Mouse (Mus musculus): ENCODE results near the gene Cass4. TPM values are rescaled to one million over a fixed set of nuclear protein-coding genes. Genes with fewer than 3 reads are reported as not detected.

Cass4 gene
- polyA plus RNA-seq, 1 experiment from 2014 or later = 1.0 TPM

DNA sequence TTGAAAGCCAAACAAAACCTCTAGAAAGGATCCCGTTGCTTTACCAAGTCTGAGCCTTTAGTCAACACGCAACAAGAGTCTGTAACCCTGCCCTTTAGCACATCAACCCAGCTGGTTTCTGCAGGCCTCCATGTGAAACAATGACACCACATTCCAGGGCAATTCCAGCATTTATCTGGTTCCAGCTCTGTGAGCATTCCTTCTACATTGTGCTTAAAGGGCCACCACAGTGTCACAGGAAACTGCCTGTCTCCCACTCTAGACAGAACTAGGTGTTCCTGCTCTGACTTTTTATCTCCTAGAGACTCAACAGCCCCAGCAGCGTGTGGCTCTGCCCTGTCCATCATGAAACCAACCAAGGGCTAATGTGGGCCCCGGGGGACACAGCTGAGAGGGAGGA lies 19.7 kb downstream of the Cass4 start:
- H3K27ac ChIP-seq (ENCODE audit: low read length) = no peak overlapping the region
- WGBS = 20% methylated on average over 4 of the region's 4 CpGs
- H3K4me3 ChIP-seq (ENCODE audit: low read length) = no peak overlapping the region
- H3K4me2 ChIP-seq (ENCODE audit: low read depth, low read length) = no peak overlapping the region
- H3K4me1 ChIP-seq (ENCODE audit: control insufficient read depth, insufficient read depth, low read length) = peaks cover 12% of the 10 kb centered on the region
- no peak overlapping the region for H3K9ac ChIP-seq (ENCODE audit: low read length)
- H3K9me3 ChIP-seq (replicated peaks; ENCODE audit: control insufficient read depth, low read length) = no peaks in the 10 kb centered on the region
- H3K36me3 ChIP-seq (ENCODE audit: control insufficient read depth, insufficient read depth) = no peaks in the 10 kb centered on the region
- peak; percentile 42; the same call in 1 of the 2 replicates for ATAC-seq (replicated peaks; ENCODE audit: extremely low read depth, insufficient read depth, low FRiP score)
- no peaks in the 10 kb centered on the region for H3K27me3 ChIP-seq (ENCODE audit: control insufficient read depth, insufficient read depth, low read length)

DNA sequence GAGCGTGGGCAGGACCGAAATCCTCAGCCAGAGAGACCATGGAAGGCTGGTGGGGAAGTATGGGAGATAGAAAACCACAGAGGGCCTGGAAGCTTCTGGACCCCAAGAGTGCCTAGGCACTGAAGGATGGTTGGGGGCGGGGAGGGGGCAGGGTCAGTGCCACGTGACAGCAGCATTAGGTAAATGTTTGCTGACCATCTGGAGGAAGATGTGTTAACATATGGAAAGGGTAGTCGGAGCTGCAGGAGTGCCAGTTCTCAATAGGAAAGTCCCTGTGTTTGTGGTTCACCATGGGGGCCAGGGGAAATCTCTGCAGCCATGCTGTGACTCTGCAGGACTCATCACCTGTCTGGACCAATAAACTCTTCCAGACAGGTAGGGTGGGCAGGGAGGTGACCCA lies 20.3 kb downstream of the Cass4 start:
- ATAC-seq (replicated peaks; ENCODE audit: extremely low read depth, insufficient read depth, low FRiP score) = no peak
- H3K27ac ChIP-seq (ENCODE audit: low read length) = no peak overlapping the region
- 58% methylated on average over 5 of the region's 5 CpGs for WGBS

DNA sequence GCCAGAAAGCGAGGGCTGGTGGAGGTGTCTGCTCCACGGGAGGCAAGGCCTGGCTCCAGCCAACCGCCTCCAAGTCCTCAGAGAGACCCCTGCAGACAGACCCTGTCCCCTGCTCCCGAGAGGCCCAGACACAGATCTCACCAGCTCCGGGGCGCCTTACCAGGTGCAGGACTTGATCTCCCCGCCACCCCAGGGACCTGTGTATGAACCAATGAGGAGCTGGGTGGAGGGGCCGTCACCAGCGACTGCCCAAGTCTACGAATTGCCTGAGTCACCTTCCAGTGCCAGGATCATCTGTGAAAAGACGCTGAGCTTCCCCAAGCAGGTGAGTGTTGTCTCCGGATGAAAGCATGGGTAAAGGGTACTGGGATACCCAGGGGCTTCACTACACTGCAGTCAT lies 22.6 kb downstream of the Cass4 start:
- no peak overlapping the region for H3K4me3 ChIP-seq (ENCODE audit: low read length)
- no peaks in the 10 kb centered on the region for H3K36me3 ChIP-seq (ENCODE audit: control insufficient read depth, insufficient read depth)
- H3K9me3 ChIP-seq (replicated peaks; ENCODE audit: control insufficient read depth, low read length) = no peaks in the 10 kb centered on the region
- no peak overlapping the region for H3K4me2 ChIP-seq (ENCODE audit: low read depth, low read length)
- H3K27me3 ChIP-seq (ENCODE audit: control insufficient read depth, insufficient read depth, low read length) = no peaks in the 10 kb centered on the region
- no peak overlapping the region for H3K27ac ChIP-seq (ENCODE audit: low read length)
- no peak for ATAC-seq (replicated peaks; ENCODE audit: extremely low read depth, insufficient read depth, low FRiP score)
- no peak overlapping the region for H3K9ac ChIP-seq (ENCODE audit: low read length)
- peaks cover 12% of the 10 kb centered on the region for H3K4me1 ChIP-seq (ENCODE audit: control insufficient read depth, insufficient read depth, low read length)
- 61% methylated on average over 12 of the region's 12 CpGs for WGBS

More for the DNA sequence above, 20.3 kb downstream of the Cass4 start:
- Histone ChIP-seq H3K9ac (ENCODE audit: low read length) (no peak overlapping the region), H3K4me1 (ENCODE audit: control insufficient read depth, insufficient read depth, low read length) (peaks cover 12% of the 10 kb centered on the region), H3K4me2 (ENCODE audit: low read depth, low read length) (no peak overlapping the region), H3K9me3 (replicated peaks; ENCODE audit: control insufficient read depth, low read length) (no peaks in the 10 kb centered on the region), H3K27me3 (ENCODE audit: control insufficient read depth, insufficient read depth, low read length) (no peaks in the 10 kb centered on the region), H3K36me3 (ENCODE audit: control insufficient read depth, insufficient read depth) (no peaks in the 10 kb centered on the region), H3K4me3 (ENCODE audit: low read length) (no peak overlapping the region)

DNA sequence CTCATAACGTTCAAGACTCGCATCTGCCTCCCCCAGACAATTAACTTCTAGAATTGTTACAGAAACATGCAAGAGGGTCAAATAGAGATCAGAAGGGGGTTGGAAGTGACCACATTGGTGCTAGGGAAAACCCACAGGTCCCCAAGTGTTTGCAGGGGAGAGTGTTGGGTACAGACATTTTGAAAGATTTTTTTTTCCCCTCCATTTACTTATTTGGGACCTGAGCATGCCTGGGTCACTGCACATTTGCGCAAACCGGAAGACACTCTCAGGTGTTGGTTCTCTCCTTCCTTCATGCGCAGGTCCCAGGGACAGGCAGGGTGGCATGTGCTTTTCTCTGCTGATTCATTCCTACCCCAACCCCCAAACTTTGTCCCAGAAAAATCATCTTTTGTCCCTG lies 23.3 kb downstream of the Cass4 start:
- Histone ChIP-seq H3K9ac (ENCODE audit: low read length) (no peak overlapping the region), H3K4me2 (ENCODE audit: low read depth, low read length) (no peak overlapping the region), H3K36me3 (ENCODE audit: control insufficient read depth, insufficient read depth) (no peaks in the 10 kb centered on the region), H3K9me3 (replicated peaks; ENCODE audit: control insufficient read depth, low read length) (no peaks in the 10 kb centered on the region), H3K4me3 (ENCODE audit: low read length) (no peak overlapping the region), H3K27me3 (ENCODE audit: control insufficient read depth, insufficient read depth, low read length) (no peaks in the 10 kb centered on the region), H3K4me1 (ENCODE audit: control insufficient read depth, insufficient read depth, low read length) (peaks cover 12% of the 10 kb centered on the region), H3K27ac (ENCODE audit: low read length) (no peak overlapping the region)
- ATAC-seq (replicated peaks; ENCODE audit: extremely low read depth, insufficient read depth, low FRiP score) = no peak
- 88% methylated on average over 5 of the region's 5 CpGs for WGBS

DNA sequence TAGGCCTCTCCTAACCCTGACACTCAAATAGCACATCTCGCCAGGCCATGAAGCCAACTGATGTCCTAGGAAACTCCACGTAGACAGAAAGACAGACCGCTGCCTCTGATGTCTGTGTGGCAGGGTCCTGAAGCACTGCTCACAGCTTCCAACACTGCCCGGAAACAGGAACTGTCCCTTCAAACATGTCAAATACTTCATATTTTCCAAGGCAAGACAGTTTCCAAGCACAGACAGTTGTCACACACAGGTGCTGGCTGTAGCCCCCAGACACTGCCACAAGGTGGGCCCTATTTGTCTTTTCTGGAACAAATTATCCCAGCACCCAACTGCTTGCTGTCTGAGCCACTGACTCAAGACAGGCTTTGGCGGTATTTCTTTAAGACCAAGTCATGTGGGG lies 24.6 kb downstream of the Cass4 start:
- peaks cover 5% of the 10 kb centered on the region for H3K4me1 ChIP-seq (ENCODE audit: control insufficient read depth, insufficient read depth, low read length)
- 80% methylated on average over 5 of the region's 5 CpGs for WGBS
- H3K27ac ChIP-seq (ENCODE audit: low read length) = no peak overlapping the region
- H3K36me3 ChIP-seq (ENCODE audit: control insufficient read depth, insufficient read depth) = no peaks in the 10 kb centered on the region
- ATAC-seq (replicated peaks; ENCODE audit: extremely low read depth, insufficient read depth, low FRiP score) = no peak
- H3K4me2 ChIP-seq (ENCODE audit: low read depth, low read length) = no peak overlapping the region
- no peaks in the 10 kb centered on the region for H3K27me3 ChIP-seq (ENCODE audit: control insufficient read depth, insufficient read depth, low read length)
- H3K9me3 ChIP-seq (replicated peaks; ENCODE audit: control insufficient read depth, low read length) = no peaks in the 10 kb centered on the region
- H3K9ac ChIP-seq (ENCODE audit: low read length) = no peak overlapping the region
- no peak overlapping the region for H3K4me3 ChIP-seq (ENCODE audit: low read length)

DNA sequence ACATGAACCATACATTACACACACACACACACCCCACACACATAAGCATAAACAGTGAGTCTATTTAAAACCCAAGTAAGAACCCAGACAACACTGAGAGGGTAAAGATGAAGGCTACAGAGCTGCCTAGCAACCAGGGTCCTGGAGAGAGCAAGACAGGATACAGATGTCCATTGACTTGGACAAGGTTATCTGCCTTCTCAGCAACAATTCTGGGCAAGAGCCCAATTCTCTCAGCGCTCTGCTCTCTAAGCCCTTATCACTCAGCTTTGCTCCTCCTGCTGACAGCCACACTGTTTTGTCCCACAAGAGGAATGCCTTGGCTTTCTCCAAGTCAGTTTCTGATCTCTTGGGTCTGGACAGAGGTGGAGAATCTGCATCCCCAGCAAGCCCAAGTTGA lies 37.0 kb downstream of the Cass4 start:
- WGBS = 11% methylated on average over 1 of the region's 1 CpGs
- H3K9ac ChIP-seq (ENCODE audit: low read length) = no peak overlapping the region
- peaks cover 15% of the 10 kb centered on the region for H3K4me1 ChIP-seq (ENCODE audit: control insufficient read depth, insufficient read depth, low read length)
- H3K9me3 ChIP-seq (replicated peaks; ENCODE audit: control insufficient read depth, low read length) = no peaks in the 10 kb centered on the region
- no peak overlapping the region for H3K4me2 ChIP-seq (ENCODE audit: low read depth, low read length)
- ATAC-seq (replicated peaks; ENCODE audit: extremely low read depth, insufficient read depth, low FRiP score) = peak; percentile 95
- no peaks in the 10 kb centered on the region for H3K36me3 ChIP-seq (ENCODE audit: control insufficient read depth, insufficient read depth)
- H3K4me3 ChIP-seq (ENCODE audit: low read length) = no peak overlapping the region
- H3K27me3 ChIP-seq (ENCODE audit: control insufficient read depth, insufficient read depth, low read length) = no peaks in the 10 kb centered on the region
- H3K27ac ChIP-seq (ENCODE audit: low read length) = peak overlapping the region; percentile 33

DNA sequence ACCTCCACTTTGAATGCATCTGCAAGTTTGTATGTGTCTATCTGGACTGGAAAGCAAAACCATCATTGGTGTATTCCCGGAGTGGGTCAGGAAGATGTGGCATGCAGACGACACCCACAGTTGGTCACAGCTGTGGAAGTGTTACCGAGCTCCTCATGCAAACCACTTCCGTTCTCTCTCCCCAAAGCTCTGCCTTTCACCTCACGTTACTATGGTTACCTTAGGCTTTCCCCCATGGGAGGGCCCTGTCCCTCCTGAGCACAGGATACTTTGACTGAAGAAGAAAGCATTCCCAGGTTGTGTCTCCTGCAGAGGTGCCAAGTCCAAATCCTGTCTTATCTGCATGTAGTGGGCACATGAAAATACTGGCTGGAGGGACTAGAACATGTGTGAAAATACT lies 40.2 kb downstream of the Cass4 start:
- H3K9ac ChIP-seq (ENCODE audit: low read length) = no peak overlapping the region

DNA sequence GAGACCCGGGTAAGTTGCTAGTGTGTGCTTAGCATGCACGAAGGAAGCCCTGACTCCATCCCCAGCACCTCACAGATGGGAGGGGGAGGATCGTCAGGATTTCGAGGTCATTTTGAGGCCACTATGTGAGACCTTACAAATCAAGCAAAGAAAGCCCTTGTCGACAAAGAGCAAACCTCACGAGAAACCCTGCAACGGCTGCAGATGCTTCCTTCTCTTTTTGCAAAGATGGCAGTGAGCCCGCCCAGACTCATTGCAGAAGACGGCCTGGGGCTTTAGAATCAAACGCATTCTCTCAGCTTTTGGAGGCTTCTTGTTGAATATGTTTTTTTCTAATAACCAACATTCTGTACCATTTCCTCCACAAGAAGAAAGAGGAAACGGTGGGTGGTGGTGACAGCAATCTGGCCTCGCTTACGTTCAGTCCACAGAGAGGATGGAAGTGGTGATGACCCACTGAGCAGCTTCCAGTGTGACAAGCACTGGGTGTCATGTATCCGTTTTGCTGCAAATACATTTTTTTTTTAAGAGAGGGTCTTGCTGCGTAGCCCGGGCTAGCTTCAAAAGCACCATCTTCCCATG lies 43.9 kb downstream of the Cass4 start:
- H3K4me1 ChIP-seq (ENCODE audit: control insufficient read depth, insufficient read depth, low read length) = peaks cover 13% of the 10 kb centered on the region
- no peak overlapping the region for H3K9ac ChIP-seq (ENCODE audit: low read length)
- H3K27me3 ChIP-seq (ENCODE audit: control insufficient read depth, insufficient read depth, low read length) = no peaks in the 10 kb centered on the region
- H3K4me2 ChIP-seq (ENCODE audit: low read depth, low read length) = no peak overlapping the region
- H3K9me3 ChIP-seq (replicated peaks; ENCODE audit: control insufficient read depth, low read length) = no peaks in the 10 kb centered on the region
- no peak for ATAC-seq (replicated peaks; ENCODE audit: extremely low read depth, insufficient read depth, low FRiP score)
- WGBS = 52% methylated on average over 16 of the region's 16 CpGs
- no peaks in the 10 kb centered on the region for H3K36me3 ChIP-seq (ENCODE audit: control insufficient read depth, insufficient read depth)
- no peak overlapping the region for H3K4me3 ChIP-seq (ENCODE audit: low read length)
- H3K27ac ChIP-seq (ENCODE audit: low read length) = no peak overlapping the region

More for the DNA sequence above, 40.2 kb downstream of the Cass4 start:
- WGBS = 42% methylated on average over 5 of the region's 5 CpGs
- Histone ChIP-seq H3K27me3 (ENCODE audit: control insufficient read depth, insufficient read depth, low read length) (no peaks in the 10 kb centered on the region), H3K9me3 (replicated peaks; ENCODE audit: control insufficient read depth, low read length) (no peaks in the 10 kb centered on the region), H3K27ac (ENCODE audit: low read length) (no peak overlapping the region), H3K4me3 (ENCODE audit: low read length) (no peak overlapping the region), H3K4me1 (ENCODE audit: control insufficient read depth, insufficient read depth, low read length) (peaks cover 15% of the 10 kb centered on the region), H3K36me3 (ENCODE audit: control insufficient read depth, insufficient read depth) (no peaks in the 10 kb centered on the region), H3K4me2 (ENCODE audit: low read depth, low read length) (no peak overlapping the region)
- 0 out of 2 replicates have a peak, but pooled peaks have one; percentile 10 for ATAC-seq (replicated peaks; ENCODE audit: extremely low read depth, insufficient read depth, low FRiP score)

DNA sequence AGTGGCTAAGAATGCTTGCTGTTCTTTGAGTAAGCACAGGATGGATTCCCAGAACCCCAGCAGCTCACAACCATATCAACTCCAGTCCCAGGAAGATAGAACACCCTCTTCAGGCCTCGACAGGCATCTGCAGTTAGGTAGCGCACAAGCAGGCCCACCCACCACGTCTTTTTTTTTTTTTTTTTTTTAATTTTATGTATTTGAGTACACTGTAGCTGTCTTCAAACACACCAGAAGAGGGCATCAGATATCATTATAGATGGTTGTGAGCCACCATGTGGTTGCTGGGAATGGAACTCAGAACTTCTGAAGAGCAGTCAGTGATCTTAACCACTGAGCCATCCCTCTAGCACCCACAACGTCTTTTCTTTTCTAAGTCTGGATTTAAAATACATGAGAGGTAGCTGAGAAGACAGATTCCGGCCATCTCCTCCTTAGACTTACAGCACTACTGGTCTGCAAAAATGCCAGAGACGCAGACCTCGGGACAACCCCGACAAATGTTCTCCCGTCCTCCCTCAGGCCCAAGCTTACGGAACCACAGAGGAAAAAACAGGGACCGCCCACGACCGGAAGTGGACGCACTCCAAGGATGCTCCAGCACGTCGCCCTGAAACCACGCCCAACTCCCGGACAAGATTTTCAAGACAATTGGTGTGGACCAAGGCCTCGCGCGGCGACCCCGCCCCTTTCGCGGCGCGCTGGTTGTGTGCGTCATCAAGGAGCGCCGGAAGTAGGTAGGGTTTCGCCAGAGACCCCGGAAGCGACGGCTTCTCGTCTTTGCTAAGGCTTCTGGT lies 46.4 kb downstream of the Cass4 start, which contains the start of gene Rtf2:
Rtf2 (plus strand) TSS at position 714 of the 797 bp plus-strand sequence.
- ATAC-seq (replicated peaks; ENCODE audit: extremely low read depth, insufficient read depth, low FRiP score) = peak; percentile 97
- Histone ChIP-seq H3K4me2 (ENCODE audit: low read depth, low read length) (peak within 1 kb of the TSS; percentile 97), H3K36me3 (ENCODE audit: control insufficient read depth, insufficient read depth) (no peaks in the 10 kb centered on the region), H3K27ac (ENCODE audit: low read length) (peak within 1 kb of the TSS; percentile 81), H3K9me3 (replicated peaks; ENCODE audit: control insufficient read depth, low read length) (no peaks in the 10 kb centered on the region), H3K4me3 (ENCODE audit: low read length) (peak within 1 kb of the TSS; percentile 95), H3K4me1 (ENCODE audit: control insufficient read depth, insufficient read depth, low read length) (peaks cover 13% of the 10 kb centered on the region), H3K27me3 (ENCODE audit: control insufficient read depth, insufficient read depth, low read length) (no peaks in the 10 kb centered on the region), H3K9ac (ENCODE audit: low read length) (peak within 1 kb of the TSS; percentile 83)
- WGBS = 2% methylated on average over 35 of the region's 35 CpGs

Data from heart, embryonic 16.5 days (tissue).